8 mouse cellular contexts compared by ENCODE assay signal in the genomic region with DNA sequence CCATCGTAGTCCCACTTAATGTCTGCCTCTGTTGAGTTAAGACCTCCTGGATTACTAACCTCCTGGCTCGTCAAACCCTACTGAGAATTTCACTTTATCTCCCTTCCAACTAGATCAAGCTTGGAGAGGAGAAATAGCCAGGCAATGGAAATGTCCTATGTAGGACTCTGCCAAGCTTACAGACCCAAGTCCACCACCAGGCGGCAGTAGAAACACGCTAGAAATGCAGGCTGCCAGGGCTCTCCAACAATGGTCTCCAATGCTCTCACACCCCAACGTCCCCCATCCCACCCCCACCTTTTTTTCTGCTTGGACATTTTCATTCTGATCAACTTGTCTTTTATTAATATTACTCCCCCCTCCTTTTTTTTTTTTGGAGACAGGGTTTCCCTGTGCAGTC. TPM values are rescaled to one million over a fixed set of nuclear protein-coding genes. Genes with fewer than 3 reads are reported as not detected.
DNase-seq lines count a peak whose midpoint lies in the region; ATAC-seq and TF ChIP-seq lines count a peak whose summit lies in the region.

No protein-coding gene starts in this region.

- intact Hi-C loops in left cerebral cortex, postnatal 10 days (cut with DNase I) = loop anchor here (2.0 to 5.0 kb wide), 2 partner anchors 50 to 128 kb away; a partner anchor contains a TSS

- peak; percentile 81 for DNase-seq in kidney, adult 18-20 months
- DNase-seq in cerebellum, adult 9-11 months = peak; percentile 34
- DNase-seq in frontal cortex, postnatal 10 days (ENCODE audit: low spot score in 2 of 2) = peak; percentile 39 to 75
- peak; percentile 90 for DNase-seq in hindbrain, postnatal 0 days (ENCODE audit: low spot score)
- peak; percentile 64 to 77 for DNase-seq in left cerebral cortex, postnatal 10 days (ENCODE audit: extremely low spot score in 1 of 2, low spot score in 2 of 2)
- peak; percentile 61 to 85 for DNase-seq in spleen, postnatal 10 days (ENCODE audit: low spot score in 2 of 2)

- no peaks in the 10 kb centered on the region for H3K9me3 ChIP-seq in kidney, embryonic 15.5 days (replicated peaks)
- H3K9me3 ChIP-seq in hindbrain, postnatal 0 days (ENCODE audit: low read length) = no peaks in the 10 kb centered on the region
- H3K9me3 ChIP-seq in midbrain, embryonic 12.5 days = no peaks in the 10 kb centered on the region

- H3K4me1 ChIP-seq in kidney, embryonic 15.5 days = no peaks in the 10 kb centered on the region
- no peaks in the 10 kb centered on the region for H3K4me1 ChIP-seq in hindbrain, postnatal 0 days (ENCODE audit: insufficient read depth, low read length)
- 0 out of 2 replicates have a peak, but pooled peaks cover under 1% of the 10 kb centered on the region for H3K4me1 ChIP-seq in midbrain, embryonic 12.5 days

- 19% methylated on average over 5 of the region's 5 CpGs for WGBS in kidney, embryonic 15.5 days
- 23% methylated on average over 5 of the region's 5 CpGs for WGBS in hindbrain, postnatal 0 days
- 28% methylated on average over 5 of the region's 5 CpGs for WGBS in midbrain, embryonic 12.5 days

- TF ChIP-seq CTCF in hindbrain, postnatal 0 days (IDR thresholded peaks at IDR 0.05; ENCODE audit: low read depth) = peak; percentile 90

- no peak overlapping the region for H3K27ac ChIP-seq in kidney, embryonic 15.5 days
- H3K27ac ChIP-seq in hindbrain, postnatal 0 days = no peak overlapping the region
- H3K27ac ChIP-seq in midbrain, embryonic 12.5 days (replicated peaks) = no peak overlapping the region

- no peak overlapping the region for H3K9ac ChIP-seq in kidney, embryonic 15.5 days
- no peak overlapping the region for H3K9ac ChIP-seq in hindbrain, postnatal 0 days (replicated peaks; ENCODE audit: low read length)
- H3K9ac ChIP-seq in midbrain, embryonic 12.5 days (replicated peaks) = no peak overlapping the region

- no peak overlapping the region for H3K4me2 ChIP-seq in kidney, embryonic 15.5 days
- no peak overlapping the region for H3K4me2 ChIP-seq in hindbrain, postnatal 0 days (ENCODE audit: low read depth, low read length)
- no peak overlapping the region for H3K4me2 ChIP-seq in midbrain, embryonic 12.5 days (replicated peaks)

- no peak overlapping the region for H3K4me3 ChIP-seq in kidney, embryonic 15.5 days (replicated peaks)
- H3K4me3 ChIP-seq in hindbrain, postnatal 0 days (ENCODE audit: low read length) = no peak overlapping the region
- H3K4me3 ChIP-seq in midbrain, embryonic 12.5 days = no peak overlapping the region

- H3K27me3 ChIP-seq in kidney, embryonic 15.5 days = no peaks in the 10 kb centered on the region
- H3K27me3 ChIP-seq in hindbrain, postnatal 0 days (ENCODE audit: insufficient read depth, low read length) = no peaks in the 10 kb centered on the region
- no peaks in the 10 kb centered on the region for H3K27me3 ChIP-seq in midbrain, embryonic 12.5 days

- no peak; the same call in 1 of the 2 replicates for ATAC-seq in kidney, embryonic 15.5 days (replicated peaks; ENCODE audit: low FRiP score)
- peak; percentile 86 for ATAC-seq in hindbrain, postnatal 0 days
- peak; percentile 54; the same call in 1 of the 2 replicates for ATAC-seq in midbrain, embryonic 12.5 days (ENCODE audit: low FRiP score, low read depth)

- H3K36me3 ChIP-seq in kidney, embryonic 15.5 days = no peaks in the 10 kb centered on the region
- no peaks in the 10 kb centered on the region for H3K36me3 ChIP-seq in hindbrain, postnatal 0 days (ENCODE audit: insufficient read depth, low read length)
- H3K36me3 ChIP-seq in midbrain, embryonic 12.5 days = no peaks in the 10 kb centered on the region

RNA-seq across cellular contexts. Expression of a gene that starts 5.4 kb away (rescaled TPM):
- polyA plus RNA-seq in kidney, embryonic 15.5 days (2015; fragmentation: Nextera tagmentation; extraction: Ambion mirVana) = 122 and 130 TPM in 2 replicates
- 54.3 and 60.9 TPM in 2 replicates for total RNA-seq in hindbrain, postnatal 0 days (2014; rRNA removed)
- polyA plus RNA-seq in hindbrain, postnatal 0 days (2015; fragmentation: Nextera tagmentation; extraction: Ambion mirVana) = 43.0 and 44.6 TPM in 2 replicates
- total RNA-seq in left cerebral cortex, postnatal 10 days (2021) = 10 to 100 TPM; 66.7 to 68.8 TPM
- 160 and 162 TPM in 2 replicates for polyA plus RNA-seq in midbrain, embryonic 12.5 days (2016; fragmentation: Nextera tagmentation; extraction: Ambion mirVana)

RNA-seq across cellular contexts. Expression of a gene that starts 49.9 kb away (rescaled TPM):
- 11.4 and 12.8 TPM in 2 replicates for polyA plus RNA-seq in kidney, embryonic 15.5 days (2015; fragmentation: Nextera tagmentation; extraction: Ambion mirVana)
- 7.0 and 8.6 TPM in 2 replicates for total RNA-seq in hindbrain, postnatal 0 days (2014; rRNA removed)
- polyA plus RNA-seq in hindbrain, postnatal 0 days (2015; fragmentation: Nextera tagmentation; extraction: Ambion mirVana) = 7.1 and 8.4 TPM in 2 replicates
- 1 to 10 TPM; 6.8 to 7.1 TPM for total RNA-seq in left cerebral cortex, postnatal 10 days (2021)
- 6.1 and 6.5 TPM in 2 replicates for polyA plus RNA-seq in midbrain, embryonic 12.5 days (2016; fragmentation: Nextera tagmentation; extraction: Ambion mirVana)

RNA-seq across cellular contexts. Expression of a gene that starts 54.4 kb away (rescaled TPM):
- polyA plus RNA-seq in kidney, embryonic 15.5 days (2015; fragmentation: Nextera tagmentation; extraction: Ambion mirVana) = 46.2 and 49.7 TPM in 2 replicates
- 8.9 and 13.3 TPM in 2 replicates for total RNA-seq in hindbrain, postnatal 0 days (2014; rRNA removed)
- 16.1 and 16.6 TPM in 2 replicates for polyA plus RNA-seq in hindbrain, postnatal 0 days (2015; fragmentation: Nextera tagmentation; extraction: Ambion mirVana)
- 1 to 10 TPM; 1.2 TPM for total RNA-seq in left cerebral cortex, postnatal 10 days (2021)
- polyA plus RNA-seq in midbrain, embryonic 12.5 days (2016; fragmentation: Nextera tagmentation; extraction: Ambion mirVana) = 114 and 122 TPM in 2 replicates

Comparison
In these comparisons a context has a peak if more than half of its experiments do, and no peak if none do; other contexts are left out.
1. DNase-seq: peak in every context shown above with its lines; median percentile 90 in hindbrain, postnatal 0 days; 81 in kidney, adult 18-20 months; 73 in spleen, postnatal 10 days; 70 in left cerebral cortex, postnatal 10 days; 57 in frontal cortex, postnatal 10 days; 34 in cerebellum, adult 9-11 months.